Mouse (Mus musculus) embryonic fibroblast, embryonic 13.5 days (primary cell): Measurements from ENCODE around the gene Fut8.

Source experiments
- CTCF ChIP-seq: IDR thresholded peaks from 2 replicates; pipeline ENCODE4 v1.5.1; 2011; ENCODE audit warnings: mild to moderate bottlenecking, control low read depth, low read length, moderate library complexity, borderline replicate concordance; ENCODE audit not compliant: insufficient read depth
- POLR2A ChIP-seq: IDR thresholded peaks from 2 replicates; pipeline ENCODE4 v1.6.1; 2011; ENCODE audit warnings: low read depth, mild to moderate bottlenecking, control low read depth, low read length, moderate library complexity

- no peak for TF ChIP-seq CTCF
- no peak for TF ChIP-seq POLR2A
These were observed 111.6 kb downstream of the Fut8 start for GRCm38 (mm10) chr12:77349543-77349942.
